Mouse (Mus musculus) embryonic fibroblast, embryonic 13.5 days (primary cell): ENCODE results near the gene Olfr120.
"Not testable (repeated sequence)": the region's sequence is repeated elsewhere in the genome, so short reads cannot be mapped to it uniquely, and the experiment has no call there.

Source experiments
- CTCF ChIP-seq: IDR thresholded peaks from 2 replicates; pipeline ENCODE4 v1.5.1; 2011; ENCODE audit warnings: mild to moderate bottlenecking, control low read depth, low read length, moderate library complexity, borderline replicate concordance; ENCODE audit not compliant: insufficient read depth
- POLR2A ChIP-seq: IDR thresholded peaks from 2 replicates; pipeline ENCODE4 v1.6.1; 2011; ENCODE audit warnings: low read depth, mild to moderate bottlenecking, control low read depth, low read length, moderate library complexity

GRCm38 (mm10) chr17:37696264-37696663, 25.3 kb upstream of the Olfr120 start, which contains the start of gene Olfr119:
- TF ChIP-seq CTCF, POLR2A: not testable (repeated sequence)
